Mouse (Mus musculus) intestine, postnatal 0 days (tissue): Measurements from ENCODE around the gene Invs. TPM values are rescaled to one million over a fixed set of nuclear protein-coding genes. Genes with fewer than 3 reads are reported as not detected.
"Not testable (repeated sequence)": the region's sequence is repeated elsewhere in the genome, so short reads cannot be mapped to it uniquely, and the experiment has no call there.

Source experiments
- ATAC-seq: fragments of 200-750 bp; cut with Nextera tagmentation; 2 replicates; pipeline ENCODE4 v1.8.0; 2017; ENCODE audit warnings: mild to moderate bottlenecking, moderate TSS enrichment, moderate library complexity
- H3K27ac ChIP-seq: fragments of 300-500 bp; sonication (generic); 2 replicates; pipeline ENCODE4 v1.5.1; 2014; ENCODE audit warnings: mild to moderate bottlenecking, low read depth, low read length, moderate library complexity
- H3K27me3 ChIP-seq: fragments of 300-500 bp; sonication (generic); replicated peaks from 2 replicates; pipeline ENCODE4 v1.6.1; 2014; ENCODE audit warnings: low read length, mixed read lengths; ENCODE audit not compliant: control insufficient read depth, insufficient read depth
- H3K36me3 ChIP-seq: fragments of 300-500 bp; sonication (generic); 2 replicates; pipeline ENCODE4 v1.6.1; 2014; ENCODE audit warnings: mild to moderate bottlenecking, moderate library complexity; ENCODE audit not compliant: control insufficient read depth, insufficient read depth
- H3K4me1 ChIP-seq: fragments of 300-500 bp; sonication (generic); replicated peaks from 2 replicates; pipeline ENCODE4 v1.6.1; 2014; ENCODE audit warnings: antibody characterized with exemption, low read length, mixed read lengths; ENCODE audit not compliant: control insufficient read depth, insufficient read depth
- H3K4me2 ChIP-seq: fragments of 300-500 bp; sonication (generic); replicated peaks from 2 replicates; pipeline ENCODE4 v1.6.1; 2014; ENCODE audit warnings: low read depth, mild to moderate bottlenecking, moderate library complexity
- H3K4me3 ChIP-seq: fragments of 300-500 bp; sonication (generic); 2 replicates; pipeline ENCODE4 v1.5.1; 2014; ENCODE audit warnings: low read depth, low read length
- H3K9ac ChIP-seq: fragments of 300-500 bp; sonication (generic); 2 replicates; pipeline ENCODE4 v1.6.1; 2014; ENCODE audit warnings: mild to moderate bottlenecking, low read depth, low read length
- H3K9me3 ChIP-seq: fragments of 300-500 bp; sonication (generic); 2 replicates; pipeline ENCODE4 v1.6.1; 2016; ENCODE audit warnings: mixed run types; ENCODE audit not compliant: control insufficient read depth
- CTCF ChIP-seq: sonication (generic); IDR thresholded peaks from 2 replicates; pipeline ENCODE4 v1.5.1; 2016; ENCODE audit warnings: low read depth, mild to moderate bottlenecking, control low read depth, antibody characterized with exemption, moderate library complexity
- WGBS: fragments of 180-500 bp; shearing (Covaris S2); extraction: QIAGEN DNeasy Blood & Tissue Kit; methylation state at CpG from one replicate; pipeline ENCODE4 v1.1.7; 2014; 5-methylcytosine and 5-hydroxymethylcytosine counted together
- polyA plus RNA-seq: library from polyadenylated mRNA; unstranded; fragments of >200 nt; fragmentation: Nextera tagmentation; extraction: Ambion mirVana; gene quantifications from 2 replicates; pipeline ENCODE4 v1.2.1, GENCODE M21; 2015

Invs gene
- polyA plus RNA-seq, 1 experiment from 2014 or later: 1.8 TPM

GRCm38 (mm10) chr4:48382506-48382905 lies 102.9 kb downstream of the Invs start:
- Histone ChIP-seq H3K27ac (no peak overlapping the region), H3K27me3 (no peaks in the 10 kb centered on the region), H3K4me3 (no peak overlapping the region), H3K4me1 (no peaks in the 10 kb centered on the region), H3K36me3 (no peaks in the 10 kb centered on the region), H3K4me2 (no peak overlapping the region), H3K9me3 (no peaks in the 10 kb centered on the region), H3K9ac (no peak overlapping the region)
- 82% methylated on average over 5 of the region's 5 CpGs for WGBS
- TF ChIP-seq CTCF: no peak
- no peak for ATAC-seq

- no peaks in the 10 kb centered on the region for H3K9me3 ChIP-seq
- H3K9ac ChIP-seq: no peak overlapping the region
- no peak for TF ChIP-seq CTCF
- H3K27ac ChIP-seq: no peak overlapping the region
- H3K27me3 ChIP-seq: no peaks in the 10 kb centered on the region
- 98% methylated on average over 3 of the region's 3 CpGs for WGBS
- H3K4me3 ChIP-seq: no peak overlapping the region
- H3K36me3 ChIP-seq: no peaks in the 10 kb centered on the region
- H3K4me2 ChIP-seq: no peak overlapping the region
- ATAC-seq: no peak
- no peaks in the 10 kb centered on the region for H3K4me1 ChIP-seq
Measured at GRCm38 (mm10) chr4:48396949-48397348, 117.4 kb downstream of the Invs start.

GRCm38 (mm10) chr4:48403066-48403640 lies 123.6 kb downstream of the Invs start:
- H3K36me3 ChIP-seq: no peaks in the 10 kb centered on the region
- H3K27me3 ChIP-seq: no peaks in the 10 kb centered on the region
- ATAC-seq: no peak
- H3K9ac ChIP-seq: no peak overlapping the region
- no peak overlapping the region for H3K4me2 ChIP-seq
- no peaks in the 10 kb centered on the region for H3K4me1 ChIP-seq
- no peak for TF ChIP-seq CTCF
- H3K4me3 ChIP-seq: no peak overlapping the region
- no peak overlapping the region for H3K27ac ChIP-seq
- WGBS: 83% methylated on average over 16 of the region's 16 CpGs
- H3K9me3 ChIP-seq: no peaks in the 10 kb centered on the region

DNA sequence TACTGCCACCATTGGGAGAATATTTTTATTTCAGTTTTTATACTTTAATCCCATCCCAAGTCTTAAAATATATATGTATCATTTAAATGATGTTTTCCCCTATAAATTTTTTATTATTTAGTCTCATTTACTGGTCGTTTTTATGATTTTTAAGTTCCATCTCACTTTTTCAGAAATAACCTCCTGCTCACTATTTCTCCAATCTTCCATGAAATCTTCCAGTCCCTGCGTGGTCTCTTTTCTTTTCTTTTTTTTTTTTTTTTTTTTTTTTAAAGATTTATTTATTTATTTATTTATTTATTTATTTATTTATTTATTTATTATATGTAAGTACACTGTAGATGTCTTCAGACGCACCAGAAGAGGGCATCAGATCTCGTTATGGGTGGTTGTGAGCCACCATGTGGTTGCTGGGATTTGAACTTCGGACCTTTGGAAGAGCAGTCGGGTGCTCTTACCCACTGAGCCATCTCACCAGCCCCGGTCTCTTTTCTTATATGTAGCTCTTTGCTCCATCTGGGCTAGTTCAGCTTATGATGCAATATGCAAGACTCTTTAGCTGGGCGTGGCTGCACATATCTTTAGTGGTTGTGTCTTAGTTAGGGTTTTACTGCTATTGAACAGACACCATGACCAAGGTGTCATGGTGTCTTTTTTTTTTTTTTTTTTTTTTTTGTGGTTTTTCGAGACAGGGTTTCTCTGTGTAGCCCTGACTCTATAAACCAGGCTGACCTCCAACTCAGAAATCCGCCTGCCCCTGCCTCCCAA lies 126.3 kb downstream of the Invs start:
- 81% methylated on average over 9 of the region's 10 CpGs for WGBS
- ATAC-seq: 0 out of 2 replicates have a peak, but pooled peaks have one; percentile 22
- not testable (repeated sequence) for H3K4me1 ChIP-seq, H3K4me2 ChIP-seq, H3K36me3 ChIP-seq, H3K9me3 ChIP-seq, H3K27me3 ChIP-seq, H3K9ac ChIP-seq, H3K27ac ChIP-seq, H3K4me3 ChIP-seq

GRCm38 (mm10) chr4:48407350-48408039 lies 127.9 kb downstream of the Invs start:
- H3K27ac ChIP-seq: no peak overlapping the region
- no peaks in the 10 kb centered on the region for H3K36me3 ChIP-seq
- H3K9ac ChIP-seq: no peak overlapping the region
- no peak overlapping the region for H3K4me2 ChIP-seq
- peak; percentile 89 for TF ChIP-seq CTCF
- ATAC-seq: no peak
- WGBS: 52% methylated on average over 18 of the region's 18 CpGs
- no peaks in the 10 kb centered on the region for H3K27me3 ChIP-seq
- no peak overlapping the region for H3K4me3 ChIP-seq
- H3K4me1 ChIP-seq: no peaks in the 10 kb centered on the region
- H3K9me3 ChIP-seq: no peaks in the 10 kb centered on the region

DNA sequence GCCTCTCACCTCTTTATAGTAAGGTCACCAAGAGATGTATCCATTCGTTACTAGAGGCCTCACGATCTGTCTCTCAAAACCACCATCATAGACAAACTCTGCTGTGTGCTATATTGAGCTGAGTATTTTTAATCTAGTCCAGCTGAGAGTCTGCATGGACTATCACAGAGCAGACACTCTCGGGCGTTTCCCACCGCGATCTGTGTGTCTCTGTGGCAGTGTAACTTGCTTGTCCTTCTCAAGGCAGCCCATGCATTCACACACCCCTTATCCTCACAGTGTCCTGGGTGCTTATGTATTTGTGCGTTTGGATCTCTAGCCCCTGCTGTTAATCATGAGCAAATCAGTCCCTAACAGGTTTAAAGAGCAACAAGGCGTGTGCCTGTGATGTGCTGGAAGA lies 133.9 kb downstream of the Invs start:
- no peak overlapping the region for H3K4me2 ChIP-seq
- no peak overlapping the region for H3K27ac ChIP-seq
- no peaks in the 10 kb centered on the region for H3K9me3 ChIP-seq
- no peak overlapping the region for H3K9ac ChIP-seq
- H3K27me3 ChIP-seq: no peaks in the 10 kb centered on the region
- no peak for TF ChIP-seq CTCF
- no peak for ATAC-seq
- H3K4me1 ChIP-seq: no peaks in the 10 kb centered on the region
- H3K36me3 ChIP-seq: no peaks in the 10 kb centered on the region
- no peak overlapping the region for H3K4me3 ChIP-seq
- WGBS: 87% methylated on average over 8 of the region's 8 CpGs
